Mouse (Mus musculus): ENCODE results near the gene Rsbn1. TPM values are rescaled to one million over a fixed set of nuclear protein-coding genes. Genes with fewer than 3 reads are reported as not detected.

Rsbn1 gene
- polyA plus RNA-seq, 1 experiment, result 9.0 TPM

GRCm38 (mm10) chr3:103944794-103945562, 31.1 kb downstream of the Rsbn1 start:
- Histone ChIP-seq H3K9me3 (no peaks in the 10 kb centered on the region), H3K4me1 (peaks cover 54% of the 10 kb centered on the region), H3K27me3 (replicated peaks) (no peaks in the 10 kb centered on the region), H3K4me3 (replicated peaks) (no peak overlapping the region), H3K36me3 (replicated peaks; ENCODE audit: low read length) (peaks cover 52% of the 10 kb centered on the region)
- TF ChIP-seq FLI1 (IDR thresholded peaks at IDR 0.05; ENCODE audit: low read length), result no peak
- TF ChIP-seq GATA1 (IDR thresholded peaks at IDR 0.05; ENCODE audit: borderline replicate concordance, low read length), result no peak

GRCm38 (mm10) chr3:103948666-103949065, 34.7 kb downstream of the Rsbn1 start:
- peaks cover 59% of the 10 kb centered on the region for H3K4me1 ChIP-seq
- peaks cover 54% of the 10 kb centered on the region for H3K36me3 ChIP-seq (replicated peaks; ENCODE audit: low read length)
- no peaks in the 10 kb centered on the region for H3K27me3 ChIP-seq (replicated peaks)
- no peak overlapping the region for H3K4me3 ChIP-seq (replicated peaks)
- no peak for TF ChIP-seq FLI1 (IDR thresholded peaks at IDR 0.05; ENCODE audit: low read length)
- no peak for TF ChIP-seq GATA1 (IDR thresholded peaks at IDR 0.05; ENCODE audit: borderline replicate concordance, low read length)
- no peaks in the 10 kb centered on the region for H3K9me3 ChIP-seq

GRCm38 (mm10) chr3:103960622-103961021, 46.7 kb downstream of the Rsbn1 start:
- Histone ChIP-seq H3K4me1 (peaks cover 18% of the 10 kb centered on the region), H3K27me3 (replicated peaks) (no peaks in the 10 kb centered on the region), H3K4me3 (replicated peaks) (no peak overlapping the region), H3K9me3 (no peaks in the 10 kb centered on the region), H3K36me3 (replicated peaks; ENCODE audit: low read length) (peaks cover 83% of the 10 kb centered on the region)
- TF ChIP-seq FLI1 (IDR thresholded peaks at IDR 0.05; ENCODE audit: low read length), result no peak
- TF ChIP-seq GATA1 (IDR thresholded peaks at IDR 0.05; ENCODE audit: borderline replicate concordance, low read length), result no peak

GRCm38 (mm10) chr3:103967231-103967630, 53.3 kb downstream of the Rsbn1 start:
- TF ChIP-seq GATA1 (IDR thresholded peaks at IDR 0.05; ENCODE audit: borderline replicate concordance, low read length) (no peak), FLI1 (IDR thresholded peaks at IDR 0.05; ENCODE audit: low read length) (no peak)
- peaks cover 69% of the 10 kb centered on the region for H3K36me3 ChIP-seq (replicated peaks; ENCODE audit: low read length)
- H3K4me3 ChIP-seq (replicated peaks), result peak overlapping the region; percentile 97
- H3K9me3 ChIP-seq, result no peaks in the 10 kb centered on the region
- no peaks in the 10 kb centered on the region for H3K27me3 ChIP-seq (replicated peaks)
- H3K4me1 ChIP-seq, result peaks cover 28% of the 10 kb centered on the region; the same call in 1 of the 2 replicates

GRCm38 (mm10) chr3:103967861-103968691, 54.2 kb downstream of the Rsbn1 start, which contains the start of gene Phtf1:
Gene Phtf1, plus strand, starts transcription at chr3:103968110.
- Histone ChIP-seq H3K27me3 (replicated peaks) (no peaks in the 10 kb centered on the region), H3K9me3 (no peaks in the 10 kb centered on the region), H3K4me1 (peaks cover 28% of the 10 kb centered on the region; the same call in 1 of the 2 replicates), H3K4me3 (replicated peaks) (peak within 1 kb of the TSS; percentile 97), H3K36me3 (replicated peaks; ENCODE audit: low read length) (peaks cover 66% of the 10 kb centered on the region)
- TF ChIP-seq FLI1 (IDR thresholded peaks at IDR 0.05; ENCODE audit: low read length) (peak; percentile 35; the same call in 1 of the 2 replicates), GATA1 (IDR thresholded peaks at IDR 0.05; ENCODE audit: borderline replicate concordance, low read length) (no peak)

GRCm38 (mm10) chr3:103968701-103969100, 54.8 kb downstream of the Rsbn1 start:
- TF ChIP-seq GATA1 (IDR thresholded peaks at IDR 0.05; ENCODE audit: borderline replicate concordance, low read length) (no peak), FLI1 (IDR thresholded peaks at IDR 0.05; ENCODE audit: low read length) (no peak)
- no peaks in the 10 kb centered on the region for H3K9me3 ChIP-seq
- peaks cover 66% of the 10 kb centered on the region for H3K36me3 ChIP-seq (replicated peaks; ENCODE audit: low read length)
- H3K27me3 ChIP-seq (replicated peaks), result no peaks in the 10 kb centered on the region
- H3K4me3 ChIP-seq (replicated peaks), result peak overlapping the region; percentile 97
- H3K4me1 ChIP-seq, result peaks cover 28% of the 10 kb centered on the region; the same call in 1 of the 2 replicates

GRCm38 (mm10) chr3:103971157-103971556, 57.2 kb downstream of the Rsbn1 start:
- no peaks in the 10 kb centered on the region for H3K9me3 ChIP-seq
- no peak overlapping the region for H3K4me3 ChIP-seq (replicated peaks)
- no peak for TF ChIP-seq GATA1 (IDR thresholded peaks at IDR 0.05; ENCODE audit: borderline replicate concordance, low read length)
- TF ChIP-seq FLI1 (IDR thresholded peaks at IDR 0.05; ENCODE audit: low read length), result no peak
- peaks cover 55% of the 10 kb centered on the region for H3K36me3 ChIP-seq (replicated peaks; ENCODE audit: low read length)
- H3K4me1 ChIP-seq, result peaks cover 35% of the 10 kb centered on the region; the same call in 1 of the 2 replicates
- no peaks in the 10 kb centered on the region for H3K27me3 ChIP-seq (replicated peaks)

- no peak overlapping the region for H3K4me3 ChIP-seq (replicated peaks)
- no peak for TF ChIP-seq FLI1 (IDR thresholded peaks at IDR 0.05; ENCODE audit: low read length)
- no peak for TF ChIP-seq GATA1 (IDR thresholded peaks at IDR 0.05; ENCODE audit: borderline replicate concordance, low read length)
- peaks cover 6% of the 10 kb centered on the region; the same call in 1 of the 2 replicates for H3K4me1 ChIP-seq
- no peaks in the 10 kb centered on the region for H3K9me3 ChIP-seq
- peaks cover 92% of the 10 kb centered on the region for H3K36me3 ChIP-seq (replicated peaks; ENCODE audit: low read length)
- H3K27me3 ChIP-seq (replicated peaks), result no peaks in the 10 kb centered on the region
Measured at GRCm38 (mm10) chr3:103984556-103984955, 70.6 kb downstream of the Rsbn1 start.

GRCm38 (mm10) chr3:103985194-103985593, 71.3 kb downstream of the Rsbn1 start:
- Histone ChIP-seq H3K4me3 (replicated peaks) (no peak overlapping the region), H3K9me3 (no peaks in the 10 kb centered on the region), H3K4me1 (peaks cover 6% of the 10 kb centered on the region; the same call in 1 of the 2 replicates), H3K27me3 (replicated peaks) (no peaks in the 10 kb centered on the region), H3K36me3 (replicated peaks; ENCODE audit: low read length) (peaks cover 92% of the 10 kb centered on the region)
- TF ChIP-seq GATA1 (IDR thresholded peaks at IDR 0.05; ENCODE audit: borderline replicate concordance, low read length), result no peak
- TF ChIP-seq FLI1 (IDR thresholded peaks at IDR 0.05; ENCODE audit: low read length), result no peak

All from megakaryocyte, embryonic 14.5 days (primary cell).